In the genomic region with DNA sequence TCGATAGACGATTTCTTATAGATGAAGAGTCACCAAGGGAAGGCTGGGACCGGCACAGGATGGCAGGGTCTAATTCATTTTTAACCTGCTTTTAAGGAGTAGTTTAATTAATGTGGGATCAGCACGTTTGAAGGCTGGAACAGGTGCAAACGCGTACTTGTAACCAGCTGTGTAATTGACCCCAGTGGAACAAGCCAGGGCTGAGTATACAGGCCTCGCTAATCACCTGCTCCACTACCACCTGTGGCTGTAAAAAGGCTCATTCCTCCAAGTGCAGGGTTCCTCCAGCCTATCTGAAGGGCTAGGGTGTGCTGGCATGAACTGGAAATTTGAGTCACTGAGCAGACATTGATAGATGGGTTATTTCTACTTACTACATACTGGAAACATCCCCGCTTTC, we compare ENCODE assay signal across 23 mouse cellular contexts.
"Had no signal": no experiment of that assay in that cellular context is flagged by ENCODE, and none has a peak within 500 bp of the region (broad histone marks: within the 10 kb centered on the region; RNA-seq: fewer than 3 reads in every experiment).

No protein-coding gene starts in this region.

- H3K9me3 ChIP-seq: limb, embryonic 13.5 days; liver, embryonic 12.5 days; liver, embryonic 15.5 days; lung, embryonic 15.5 days; megakaryocyte, embryonic 14.5 days; midbrain, embryonic 10.5 days; midbrain, embryonic 13.5 days; neural tube, embryonic 12.5 days; stomach, embryonic 15.5 days had no signal

- H3K27me3 ChIP-seq: liver, embryonic 12.5 days; liver, embryonic 15.5 days; lung, embryonic 15.5 days; midbrain, embryonic 13.5 days; neural tube, embryonic 12.5 days; stomach, embryonic 15.5 days had no signal

- H3K4me1 ChIP-seq: liver, embryonic 12.5 days; liver, embryonic 15.5 days; lung, embryonic 15.5 days; megakaryocyte, embryonic 14.5 days; neural tube, embryonic 12.5 days; stomach, embryonic 15.5 days had no signal

- DNase-seq: kidney, adult 2 months; kidney, postnatal 25 days; layer of hippocampus, adult 9-11 months; liver; lung, adult 18-20 months; lung, postnatal 10 days; lung, postnatal 36 days; right cerebral cortex, postnatal 25 days; spleen, adult 18-20 months; thymus, postnatal 36 days had no signal

- H3K27ac ChIP-seq: kidney, postnatal 0 days; layer of hippocampus, adult 2 months; limb, embryonic 13.5 days; liver, embryonic 12.5 days; liver, embryonic 15.5 days; lung, embryonic 15.5 days; midbrain, embryonic 10.5 days; midbrain, embryonic 13.5 days; neural tube, embryonic 12.5 days; stomach, embryonic 15.5 days had no signal

- H3K4me3 ChIP-seq: layer of hippocampus, adult 2 months; limb, embryonic 13.5 days; liver, embryonic 12.5 days; liver, embryonic 15.5 days; lung, embryonic 15.5 days; megakaryocyte, embryonic 14.5 days; midbrain, embryonic 10.5 days; midbrain, embryonic 13.5 days; myocyte; neural tube, embryonic 12.5 days; stomach, embryonic 15.5 days had no signal

- H3K4me2 ChIP-seq: limb, embryonic 13.5 days; liver, embryonic 12.5 days; liver, embryonic 15.5 days; lung, embryonic 15.5 days; midbrain, embryonic 13.5 days; neural tube, embryonic 12.5 days; stomach, embryonic 15.5 days had no signal

- H3K36me3 ChIP-seq: limb, embryonic 13.5 days; liver, embryonic 12.5 days; liver, embryonic 15.5 days; lung, embryonic 15.5 days; midbrain, embryonic 10.5 days; midbrain, embryonic 13.5 days; neural tube, embryonic 12.5 days; stomach, embryonic 15.5 days had no signal

- H3K9ac ChIP-seq: limb, embryonic 13.5 days; liver, embryonic 12.5 days; liver, embryonic 15.5 days; lung, embryonic 15.5 days; midbrain, embryonic 13.5 days; neural tube, embryonic 12.5 days; stomach, embryonic 15.5 days had no signal

- ATAC-seq: liver, embryonic 12.5 days; midbrain, embryonic 13.5 days; midbrain, embryonic 16.5 days had no signal
